Mouse (Mus musculus) heart, embryonic 15.5 days (tissue): ENCODE measurements around the gene Per2. TPM values are rescaled to one million over a fixed set of nuclear protein-coding genes. Genes with fewer than 3 reads are reported as not detected.
"Not testable (repeated sequence)": the region's sequence is repeated elsewhere in the genome, so short reads cannot be mapped to it uniquely, and the experiment has no call there.

Experiments used
- ATAC-seq: fragments of 200-750 bp; cut with Nextera tagmentation; replicated peaks from 2 replicates; pipeline ENCODE4 v1.8.0; 2017; ENCODE audit warnings: low read depth, moderate TSS enrichment; ENCODE audit not compliant: insufficient number of reproducible peaks, insufficient read depth, low FRiP score
- H3K27ac ChIP-seq: fragments of 300-500 bp; sonication (generic); 2 replicates; pipeline ENCODE4 v1.5.1; 2015; ENCODE audit warnings: mild to moderate bottlenecking, inconsistent platforms
- H3K27me3 ChIP-seq: fragments of 300-500 bp; sonication (generic); 2 replicates; pipeline ENCODE4 v1.6.1; 2015; ENCODE audit warnings: inconsistent platforms
- H3K36me3 ChIP-seq: fragments of 300-500 bp; sonication (generic); 2 replicates; pipeline ENCODE4 v1.6.1; 2015; ENCODE audit warnings: mild to moderate bottlenecking, inconsistent platforms
- H3K4me1 ChIP-seq: fragments of 300-500 bp; sonication (generic); replicated peaks from 2 replicates; pipeline ENCODE4 v1.6.1; 2015; ENCODE audit warnings: inconsistent platforms
- H3K4me2 ChIP-seq: fragments of 300-500 bp; sonication (generic); 2 replicates; pipeline ENCODE4 v1.6.1; 2015; ENCODE audit warnings: inconsistent platforms, mild to moderate bottlenecking, moderate library complexity
- H3K4me3 ChIP-seq: fragments of 300-500 bp; sonication (generic); 2 replicates; pipeline ENCODE4 v1.5.1; 2015; ENCODE audit warnings: mild to moderate bottlenecking, inconsistent platforms
- H3K9ac ChIP-seq: fragments of 300-500 bp; sonication (generic); 2 replicates; pipeline ENCODE4 v1.6.1; 2015; ENCODE audit warnings: mild to moderate bottlenecking, inconsistent platforms
- H3K9me3 ChIP-seq: fragments of 300-500 bp; sonication (generic); replicated peaks from 2 replicates; pipeline ENCODE4 v1.6.1; 2016; ENCODE audit warnings: inconsistent platforms
- WGBS: fragments of 180-500 bp; shearing (Covaris S2); methylation state at CpG from one replicate; pipeline ENCODE4 v1.1.7; 2015; ENCODE audit warnings: mixed read lengths; 5-methylcytosine and 5-hydroxymethylcytosine counted together
- polyA plus RNA-seq: library from polyadenylated mRNA; unstranded; fragments of >200 nt; fragmentation: Nextera tagmentation; extraction: Ambion mirVana; gene quantifications from 2 replicates; pipeline ENCODE4 v1.2.1, GENCODE M21; 2015

Per2 gene
- polyA plus RNA-seq, 1 experiment from 2014 or later, result 4.5 TPM

DNA sequence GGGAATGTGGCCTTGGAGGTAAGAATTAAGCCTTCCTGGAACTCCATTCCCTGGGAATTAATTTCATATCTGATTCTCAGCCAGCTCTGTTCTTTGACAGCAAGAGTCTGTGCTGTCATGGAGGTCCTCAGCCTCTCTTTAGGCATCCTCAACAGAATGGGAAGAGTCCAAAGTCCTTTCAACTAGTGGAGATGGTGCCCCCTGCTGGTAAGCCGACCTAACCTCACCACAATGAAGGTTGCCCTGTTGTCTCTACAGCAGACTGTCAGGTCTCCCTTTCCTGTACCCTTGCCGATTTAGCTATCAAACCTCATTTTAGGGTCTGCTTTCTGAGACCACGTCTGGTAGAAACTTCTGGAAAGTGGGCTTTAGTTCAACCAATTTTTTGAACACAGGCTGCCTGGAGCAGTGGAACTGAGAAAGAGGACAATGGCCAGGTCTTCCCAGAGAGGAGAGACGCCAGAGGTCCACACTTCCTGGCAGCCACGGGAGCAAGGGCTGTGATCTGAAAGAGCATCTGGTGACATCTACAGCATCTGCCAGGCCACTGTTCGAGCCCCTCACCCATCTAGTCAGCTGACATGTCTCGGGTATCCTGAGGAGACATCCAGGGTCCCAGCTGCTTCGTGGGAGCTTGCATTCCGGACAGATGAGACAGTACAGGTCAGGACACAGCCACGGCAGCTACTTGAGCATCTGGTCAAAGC, 24.3 kb upstream of the Per2 start:
- Histone ChIP-seq H3K4me2 (0 out of 2 replicates have a peak overlapping the region, but pooled peaks have one; percentile 18), H3K4me3 (no peak overlapping the region), H3K4me1 (peaks cover 9% of the 10 kb centered on the region), H3K9me3 (no peaks in the 10 kb centered on the region), H3K36me3 (no peaks in the 10 kb centered on the region), H3K27ac (no peak overlapping the region), H3K27me3 (no peaks in the 10 kb centered on the region), H3K9ac (peak overlapping the region; percentile 16; the same call in 1 of the 2 replicates)
- ATAC-seq, result 0 out of 2 replicates have a peak, but pooled peaks have one; percentile 70
- WGBS, result 21% methylated on average over 10 of the region's 10 CpGs

DNA sequence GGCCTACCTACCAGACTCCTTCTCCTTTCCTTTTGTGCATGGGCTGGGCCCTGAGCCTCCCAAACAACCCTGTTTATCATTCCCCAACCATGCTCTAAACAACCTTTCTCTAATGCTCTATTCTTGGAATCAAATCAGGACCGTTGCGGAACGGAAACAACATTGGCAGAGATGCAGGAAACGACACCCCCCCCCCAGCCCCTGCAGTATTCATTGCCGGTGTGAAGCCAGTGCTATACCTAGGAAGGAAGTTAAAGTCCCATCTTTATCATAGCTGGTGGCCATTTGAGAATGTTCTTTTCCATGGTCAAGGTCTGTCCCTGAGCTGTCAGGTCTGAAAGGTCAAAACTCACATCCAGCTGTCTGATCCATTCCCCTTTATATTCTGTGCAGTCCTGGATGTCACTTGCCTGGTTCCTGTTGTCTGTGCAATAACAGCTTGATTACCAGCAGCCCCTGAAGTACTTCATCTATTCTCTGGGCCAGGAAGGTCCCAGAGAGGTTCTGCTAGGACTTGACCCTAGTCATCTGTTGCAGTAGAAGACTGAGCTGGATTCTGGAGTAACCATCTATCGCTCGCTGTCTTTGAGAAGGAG, 23.6 kb upstream of the Per2 start:
- no peak overlapping the region for H3K4me3 ChIP-seq
- 58% methylated on average over 7 of the region's 7 CpGs for WGBS

GRCm38 (mm10) chr1:91478958-91479357, 19.8 kb upstream of the Per2 start:
- H3K27me3 ChIP-seq, result no peaks in the 10 kb centered on the region
- no peak overlapping the region for H3K27ac ChIP-seq
- no peak overlapping the region for H3K9ac ChIP-seq
- no peak overlapping the region for H3K4me3 ChIP-seq
- no peaks in the 10 kb centered on the region for H3K9me3 ChIP-seq
- no peaks in the 10 kb centered on the region for H3K36me3 ChIP-seq
- WGBS, result 95% methylated on average over 1 of the region's 1 CpGs
- H3K4me1 ChIP-seq, result peaks cover 8% of the 10 kb centered on the region
- ATAC-seq, result no peak
- H3K4me2 ChIP-seq, result no peak overlapping the region

More for the DNA sequence above, 23.6 kb upstream of the Per2 start:
- peaks cover 9% of the 10 kb centered on the region for H3K4me1 ChIP-seq
- no peak overlapping the region for H3K9ac ChIP-seq
- H3K27me3 ChIP-seq, result no peaks in the 10 kb centered on the region
- ATAC-seq, result no peak
- no peak overlapping the region for H3K27ac ChIP-seq
- H3K36me3 ChIP-seq, result no peaks in the 10 kb centered on the region
- no peaks in the 10 kb centered on the region for H3K9me3 ChIP-seq
- H3K4me2 ChIP-seq, result no peak overlapping the region

DNA sequence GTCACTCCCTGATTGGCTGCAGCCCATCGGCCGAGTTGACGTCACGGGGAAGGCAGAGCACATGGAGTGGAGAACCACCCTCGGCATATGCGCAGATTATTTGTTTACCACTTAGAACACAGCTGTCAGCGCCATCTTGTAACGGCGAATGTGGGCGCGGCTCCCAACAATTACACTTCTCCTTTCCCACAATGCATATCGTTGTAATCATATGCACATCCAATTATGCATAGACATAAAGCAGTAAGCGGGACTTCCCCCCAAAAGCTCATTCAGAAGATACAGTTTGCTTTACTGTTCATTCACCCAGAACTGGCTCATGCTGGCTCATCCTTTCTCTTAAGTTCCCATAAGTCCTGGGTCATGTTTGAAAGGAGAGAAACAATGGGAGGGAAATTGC, 19.0 kb upstream of the Per2 start:
- WGBS, result 94% methylated on average over 12 of the region's 13 CpGs
- not testable (repeated sequence) for H3K27me3 ChIP-seq, H3K4me2 ChIP-seq, H3K36me3 ChIP-seq, H3K4me1 ChIP-seq, H3K27ac ChIP-seq, ATAC-seq, H3K4me3 ChIP-seq, H3K9ac ChIP-seq, H3K9me3 ChIP-seq

DNA sequence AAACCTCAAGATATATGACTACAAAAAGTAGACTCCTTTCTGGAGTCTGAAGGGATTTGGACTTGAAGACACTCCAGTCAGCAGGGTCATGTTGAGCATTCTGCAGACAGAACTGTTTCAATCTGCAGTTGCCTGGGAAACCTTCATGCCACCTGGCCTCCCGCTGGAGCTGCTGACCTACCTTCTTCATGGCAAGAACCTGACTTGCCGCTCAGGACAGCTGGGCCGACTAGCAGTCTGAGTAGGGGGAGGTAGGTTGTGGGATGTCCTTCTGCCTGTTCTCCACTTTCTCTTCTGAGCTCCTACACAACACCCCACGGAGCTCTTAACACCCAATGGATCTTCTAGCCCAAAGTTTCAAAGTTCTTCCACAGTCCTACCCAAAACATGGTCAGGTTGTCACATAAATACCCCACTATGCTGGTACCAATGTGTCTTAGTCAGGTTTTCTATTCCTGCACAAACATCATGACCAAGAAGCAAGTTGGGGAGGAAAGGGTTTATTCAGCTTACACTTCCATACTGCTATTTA, 10.8 kb upstream of the Per2 start:
- no peaks in the 10 kb centered on the region for H3K9me3 ChIP-seq
- no peak for ATAC-seq
- no peak overlapping the region for H3K27ac ChIP-seq
- peaks cover 9% of the 10 kb centered on the region for H3K4me1 ChIP-seq
- no peaks in the 10 kb centered on the region for H3K36me3 ChIP-seq
- H3K27me3 ChIP-seq, result no peaks in the 10 kb centered on the region
- no peak overlapping the region for H3K9ac ChIP-seq
- 75% methylated on average over 4 of the region's 4 CpGs for WGBS
- no peak overlapping the region for H3K4me2 ChIP-seq
- H3K4me3 ChIP-seq, result no peak overlapping the region

- Histone ChIP-seq H3K9me3 (no peaks in the 10 kb centered on the region), H3K27ac (no peak overlapping the region), H3K9ac (no peak overlapping the region), H3K36me3 (no peaks in the 10 kb centered on the region), H3K4me3 (no peak overlapping the region), H3K4me1 (peaks cover 13% of the 10 kb centered on the region), H3K27me3 (no peaks in the 10 kb centered on the region), H3K4me2 (no peak overlapping the region)
- 86% methylated on average over 6 of the region's 6 CpGs for WGBS
- no peak for ATAC-seq
Observed at GRCm38 (mm10) chr1:91466186-91466585, 7.1 kb upstream of the Per2 start.

DNA sequence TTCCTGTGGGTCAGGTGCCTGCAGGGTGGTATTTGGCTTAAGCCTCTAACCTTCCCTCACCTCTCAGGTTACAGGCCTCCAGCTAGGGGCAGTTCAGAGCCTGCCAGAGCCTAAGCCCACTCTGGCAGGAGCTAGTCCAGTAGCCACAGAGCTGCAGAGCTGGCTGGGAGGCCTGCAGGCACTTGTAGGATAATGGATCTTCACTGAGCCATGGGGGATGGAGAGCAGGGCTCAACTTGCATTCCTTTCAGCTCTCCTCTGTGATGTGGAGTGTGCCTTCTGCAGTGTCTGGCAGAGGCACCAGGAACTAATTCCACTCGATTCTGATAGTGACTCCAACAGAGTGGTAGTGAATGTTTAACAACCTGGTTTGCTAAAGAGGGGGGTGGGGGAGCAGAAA, 6.1 kb upstream of the Per2 start:
- Histone ChIP-seq H3K9me3 (no peaks in the 10 kb centered on the region), H3K9ac (no peak overlapping the region), H3K36me3 (no peaks in the 10 kb centered on the region), H3K4me3 (no peak overlapping the region), H3K27ac (peak overlapping the region; percentile 57), H3K4me2 (no peak overlapping the region), H3K27me3 (no peaks in the 10 kb centered on the region), H3K4me1 (peaks cover 19% of the 10 kb centered on the region)
- ATAC-seq, result 0 out of 2 replicates have a peak, but pooled peaks have one; percentile 53
- WGBS, result 0% methylated on average over 1 of the region's 1 CpGs

DNA sequence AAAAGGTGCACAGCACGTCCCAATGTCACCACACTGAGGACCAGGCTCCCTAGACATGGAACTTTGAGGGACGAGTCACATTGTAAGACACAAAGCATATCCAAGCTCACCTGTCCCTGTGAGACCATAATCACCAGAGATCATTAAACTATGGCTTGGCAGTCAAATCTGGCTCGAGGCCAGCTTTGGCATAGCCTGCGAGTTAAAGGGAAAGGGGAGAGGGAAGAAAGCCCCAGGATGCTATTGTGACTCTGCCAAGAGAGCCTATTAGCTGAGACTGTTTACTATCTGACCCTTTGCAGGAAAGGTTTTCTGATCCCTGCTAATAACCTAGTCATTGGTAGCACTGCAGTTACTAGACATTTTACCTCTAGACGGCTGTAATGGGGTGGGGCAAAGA, 5.3 kb upstream of the Per2 start:
- Histone ChIP-seq H3K4me2 (no peak overlapping the region), H3K27ac (no peak overlapping the region), H3K4me1 (peaks cover 26% of the 10 kb centered on the region), H3K9me3 (no peaks in the 10 kb centered on the region), H3K9ac (no peak overlapping the region), H3K4me3 (no peak overlapping the region), H3K36me3 (no peaks in the 10 kb centered on the region), H3K27me3 (no peaks in the 10 kb centered on the region)
- 59% methylated on average over 5 of the region's 5 CpGs for WGBS
- ATAC-seq, result no peak

- no peak for ATAC-seq
- H3K27me3 ChIP-seq, result no peaks in the 10 kb centered on the region
- H3K4me3 ChIP-seq, result no peak overlapping the region
- H3K36me3 ChIP-seq, result no peaks in the 10 kb centered on the region
- WGBS, result 87% methylated on average over 13 of the region's 13 CpGs
- no peak overlapping the region for H3K4me2 ChIP-seq
- H3K9me3 ChIP-seq, result no peaks in the 10 kb centered on the region
- H3K9ac ChIP-seq, result no peak overlapping the region
- H3K4me1 ChIP-seq, result peaks cover 29% of the 10 kb centered on the region
- H3K27ac ChIP-seq, result no peak overlapping the region
Observed at GRCm38 (mm10) chr1:91463336-91463995, 4.3 kb upstream of the Per2 start.

DNA sequence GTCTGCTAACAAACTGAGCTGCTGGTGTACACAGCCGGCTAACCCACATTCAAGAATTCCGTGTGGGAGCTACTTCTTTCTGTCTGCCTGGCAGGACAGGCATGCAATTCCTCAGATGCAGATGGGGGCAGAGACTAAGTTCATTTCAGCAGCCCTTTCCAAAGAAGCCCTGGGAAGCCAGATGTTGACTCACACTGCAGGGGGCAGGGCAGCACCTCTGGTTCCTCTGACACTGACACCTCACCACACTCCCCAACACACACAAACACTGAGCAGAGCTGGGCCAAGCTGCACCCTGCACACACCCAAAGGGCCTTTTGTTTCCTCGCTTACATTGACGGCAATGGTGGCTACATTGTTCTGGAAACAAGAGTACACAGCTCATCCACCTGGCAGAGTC, 1.4 kb upstream of the Per2 start:
- H3K9ac ChIP-seq, result no peak overlapping the region
- ATAC-seq, result no peak
- no peak overlapping the region for H3K4me3 ChIP-seq
- no peak overlapping the region; the same call in 1 of the 2 replicates for H3K27ac ChIP-seq
- H3K36me3 ChIP-seq, result no peaks in the 10 kb centered on the region
- no peaks in the 10 kb centered on the region for H3K27me3 ChIP-seq
- H3K4me2 ChIP-seq, result no peak overlapping the region; the same call in 1 of the 2 replicates
- H3K4me1 ChIP-seq, result peaks cover 53% of the 10 kb centered on the region
- H3K9me3 ChIP-seq, result no peaks in the 10 kb centered on the region
- WGBS, result 58% methylated on average over 4 of the region's 4 CpGs

GRCm38 (mm10) chr1:91460069-91460468, 945 bp upstream of the Per2 start:
- H3K9ac ChIP-seq, result peak overlapping the region; percentile 56; the same call in 1 of the 2 replicates

More at GRCm38 (mm10) chr1:91460069-91460468, 945 bp upstream of the Per2 start:
- Histone ChIP-seq H3K4me3 (peak overlapping the region; percentile 70), H3K9me3 (no peaks in the 10 kb centered on the region), H3K36me3 (no peaks in the 10 kb centered on the region), H3K4me1 (peaks cover 55% of the 10 kb centered on the region), H3K4me2 (peak overlapping the region; percentile 82), H3K27ac (peak overlapping the region; percentile 69; the same call in 1 of the 2 replicates), H3K27me3 (no peaks in the 10 kb centered on the region)
- WGBS, result 42% methylated on average over 7 of the region's 7 CpGs
- ATAC-seq, result no peak
